Mouse (Mus musculus): ENCODE results near the gene Gm32742. TPM values are rescaled to one million over a fixed set of nuclear protein-coding genes. Genes with fewer than 3 reads are reported as not detected.

Gene Gm32742
- total RNA-seq (2021) = not detected
- long read RNA-seq, experiment 1 = 0 reads
- long read RNA-seq, experiment 2 = 0 reads

DNA sequence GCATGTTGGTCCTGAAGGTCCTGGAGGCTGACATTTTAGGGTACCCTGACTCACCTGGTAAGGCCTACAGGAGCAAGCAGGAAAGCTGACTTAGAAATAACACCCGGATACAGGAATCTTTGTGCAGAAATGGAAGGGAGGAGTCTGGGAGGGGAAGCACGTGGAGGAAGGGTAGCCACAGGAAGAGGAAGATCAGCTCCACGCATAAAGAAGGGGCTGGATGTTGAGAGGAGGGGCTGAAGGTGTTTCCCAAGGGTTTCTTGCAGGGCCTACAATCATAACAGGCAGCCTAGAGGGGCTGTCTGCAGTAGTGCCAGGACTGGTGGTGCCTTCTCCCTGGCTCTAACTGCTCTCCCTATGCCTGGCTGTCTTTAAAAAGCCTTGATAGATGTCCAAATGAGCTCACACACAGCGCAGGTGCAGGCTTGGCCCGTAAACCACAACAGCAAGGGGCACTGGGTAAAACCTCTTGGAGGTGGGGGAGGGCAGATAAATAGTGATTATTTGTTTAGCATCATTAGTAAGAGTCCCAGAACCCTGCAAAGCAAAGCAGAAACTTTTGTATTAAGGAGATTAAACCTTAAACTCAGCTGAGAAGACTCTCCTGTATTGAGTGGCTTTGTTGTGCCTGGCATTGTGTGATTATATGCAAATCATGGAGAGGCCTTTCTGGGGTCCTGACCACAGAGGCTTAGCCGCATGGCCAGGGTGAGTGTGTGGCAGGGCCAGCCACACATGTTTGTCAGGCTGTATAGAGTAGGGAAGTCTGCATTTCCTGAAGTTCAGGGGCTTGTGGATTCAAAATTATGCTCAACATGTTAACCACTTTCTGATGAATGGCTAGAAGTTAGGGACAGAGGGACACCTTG, at the start of gene Gm32742:
Gene Gm32742, minus strand, starts transcription at position 206 of the 869 bp plus-strand sequence.
- no peak for DNase-seq

DNA sequence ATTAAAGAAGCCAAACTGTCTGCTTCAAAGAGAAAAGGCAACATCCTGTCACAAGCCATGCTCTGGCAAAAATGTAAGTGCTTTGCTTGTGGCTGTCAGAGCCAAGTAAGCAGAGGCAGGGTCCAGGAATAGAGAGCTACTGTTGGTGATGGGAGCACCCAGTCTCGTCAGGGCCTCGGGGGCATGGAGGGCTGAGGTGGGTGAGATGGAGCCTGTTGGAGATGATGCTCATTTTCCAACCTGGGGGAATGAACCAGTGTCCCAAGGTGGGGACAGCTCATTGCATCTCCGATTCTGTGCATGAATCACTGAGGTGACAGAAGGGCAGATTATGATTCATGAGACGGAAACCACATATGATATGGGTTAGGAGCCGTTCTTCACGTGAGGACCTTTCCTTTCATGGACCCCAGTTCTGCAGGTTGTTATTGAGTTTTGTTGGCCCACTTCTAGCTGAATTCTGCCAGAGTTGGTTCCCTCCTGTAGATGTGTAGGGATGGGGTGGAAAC, 48.5 kb upstream of the Gm32742 start:
- DNase-seq = no peak

DNA sequence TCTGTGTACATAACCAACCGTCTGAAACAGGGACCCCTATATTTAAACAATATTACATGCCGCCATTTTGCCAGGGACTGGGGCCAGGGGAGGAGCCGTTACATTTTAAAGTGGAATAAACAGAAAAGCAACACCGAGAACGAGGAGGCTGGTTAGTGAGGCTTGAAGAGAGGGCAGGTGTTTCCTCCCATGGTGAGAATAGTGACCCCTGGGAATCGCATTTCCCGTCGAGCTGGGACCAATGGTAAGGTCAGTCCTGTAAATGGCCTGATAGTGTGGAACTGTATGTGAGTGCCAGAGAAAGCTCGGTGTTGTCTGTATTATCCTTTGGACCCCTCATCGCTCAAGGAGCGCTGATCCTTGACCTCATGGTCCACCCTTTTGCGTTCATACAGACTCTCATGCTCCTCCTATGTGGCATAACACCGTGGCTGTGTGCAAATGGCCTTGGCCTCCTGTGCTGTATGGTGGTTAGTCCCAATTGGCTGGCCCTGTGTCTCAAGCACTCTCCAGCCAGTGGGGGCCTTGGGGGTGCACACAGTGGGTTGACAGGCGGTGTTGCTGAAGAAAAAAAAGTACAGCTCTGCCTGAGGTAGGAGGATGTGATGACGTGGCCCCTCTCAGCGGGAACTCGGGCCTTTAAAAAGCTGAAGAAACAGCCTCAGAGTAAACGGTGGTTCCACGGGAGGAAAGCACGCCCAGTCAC, 47.9 kb upstream of the Gm32742 start, which contains the start of gene Pou2af1:
Gene Pou2af1, plus strand, starts transcription at position 686 of the 706 bp plus-strand sequence.
- no peak for DNase-seq

DNA sequence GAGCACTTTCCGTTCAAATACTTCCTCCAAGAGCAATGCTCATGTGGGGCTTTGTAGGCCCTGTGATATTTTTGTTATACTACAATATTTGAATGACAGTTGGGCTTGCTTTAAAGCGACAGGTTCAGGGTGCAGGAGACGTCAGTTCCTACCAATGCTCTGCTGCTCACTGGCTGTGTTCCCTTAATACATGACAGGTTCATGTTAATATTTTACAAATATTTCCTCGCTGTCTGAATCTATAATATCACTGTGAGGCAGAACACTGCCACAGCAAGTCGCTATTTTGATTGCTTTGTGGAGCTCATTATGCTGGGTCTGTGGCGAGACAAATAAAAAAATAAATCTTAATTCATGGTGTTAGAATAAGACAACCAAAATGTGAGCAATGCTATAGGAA, 45.9 kb upstream of the Gm32742 start:
- DNase-seq = no peak

DNA sequence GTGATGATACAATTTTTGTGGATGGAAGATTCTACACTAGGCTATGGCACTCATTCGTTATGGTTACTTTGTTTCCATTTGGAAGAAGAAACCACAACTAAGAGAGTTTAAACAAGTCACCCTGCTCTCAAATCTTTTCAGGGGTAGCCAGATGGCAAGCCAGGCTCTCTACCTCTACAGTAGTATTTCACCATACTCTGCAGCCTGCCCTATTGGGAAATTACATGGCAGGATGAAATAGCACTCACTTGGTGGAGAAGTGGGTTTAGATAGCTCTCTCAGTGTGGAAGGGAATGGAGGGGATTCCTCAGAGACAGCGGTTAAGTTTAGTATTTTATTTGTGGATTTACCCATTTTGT, 43.6 kb upstream of the Gm32742 start:
- no peak for DNase-seq

DNA sequence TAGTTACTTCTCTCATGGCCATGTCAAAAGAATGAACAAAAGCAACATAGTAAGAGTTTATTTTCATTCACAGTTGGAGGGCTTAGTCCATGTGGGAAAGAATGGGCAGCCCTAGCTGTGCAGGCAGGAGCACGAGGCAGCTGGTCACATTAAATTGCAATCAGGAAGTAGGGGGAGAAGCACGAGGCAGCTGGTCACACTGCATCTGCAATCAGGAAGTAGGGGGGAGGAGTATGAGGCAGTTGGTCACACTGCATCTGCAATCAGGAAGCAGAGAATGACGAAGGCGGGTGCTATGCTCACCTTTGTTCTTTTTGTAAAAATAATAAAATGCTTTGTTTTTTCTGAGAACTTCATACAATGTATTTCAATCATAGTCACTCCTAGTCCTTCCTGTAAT, 29.5 kb upstream of the Gm32742 start:
- no peak for DNase-seq

DNA sequence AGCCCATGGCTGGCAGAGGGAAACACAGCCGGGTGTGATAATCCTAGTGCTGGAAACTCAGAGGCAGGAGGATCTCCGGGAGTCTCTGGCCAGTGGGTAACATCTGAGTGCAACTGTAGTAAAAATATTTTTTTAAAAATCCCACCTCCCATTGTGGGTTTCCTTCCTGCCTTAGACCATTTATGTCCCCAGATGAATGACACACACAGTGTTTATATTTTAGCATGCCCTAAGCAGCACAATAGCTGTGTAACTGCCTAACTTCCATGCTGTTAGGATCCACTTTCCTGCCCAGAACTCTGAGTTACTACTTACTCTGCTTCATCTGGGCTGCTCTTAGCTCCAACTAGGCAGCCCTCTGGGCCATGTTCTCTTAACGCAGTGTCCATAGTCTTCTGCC, 25.3 kb upstream of the Gm32742 start:
- no peak for DNase-seq

DNA sequence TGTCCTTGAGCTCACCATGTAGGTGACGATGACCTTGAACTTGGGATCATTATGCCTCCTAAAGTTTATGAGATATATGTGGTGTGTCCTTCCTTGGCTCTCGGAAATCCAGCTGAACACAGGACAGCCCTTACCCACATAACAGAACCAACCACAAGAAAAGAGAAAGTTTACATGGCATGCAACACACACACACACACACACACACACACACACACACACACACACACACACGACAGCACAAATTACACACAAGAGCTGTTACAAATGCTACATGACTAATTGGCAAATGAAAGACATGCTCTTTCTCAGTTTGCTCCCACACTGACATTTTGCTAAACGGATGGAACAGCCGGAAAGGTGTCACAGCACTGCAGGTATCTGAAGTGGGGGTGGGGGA, 20.6 kb upstream of the Gm32742 start:
- DNase-seq = no peak

DNA sequence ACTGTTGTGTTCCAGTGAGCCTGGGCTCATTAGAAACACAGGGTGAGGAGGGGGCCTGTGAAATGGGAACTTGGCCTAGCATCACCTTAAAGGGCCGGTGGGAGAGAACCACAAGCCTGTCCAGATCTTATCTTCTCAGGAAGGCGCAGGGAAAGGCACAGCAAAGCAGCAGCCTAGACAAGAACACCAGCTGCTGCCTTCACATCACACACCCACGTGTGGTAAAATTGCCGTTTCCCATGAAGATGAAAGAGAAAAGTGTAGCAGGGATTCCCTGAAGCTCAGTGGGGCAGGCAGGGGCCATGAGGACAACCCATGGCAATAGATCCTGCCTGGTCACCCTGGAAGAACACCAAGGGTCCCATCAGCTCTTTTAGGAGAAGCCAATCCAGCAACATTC, 20.1 kb upstream of the Gm32742 start:
- DNase-seq = no peak

DNA sequence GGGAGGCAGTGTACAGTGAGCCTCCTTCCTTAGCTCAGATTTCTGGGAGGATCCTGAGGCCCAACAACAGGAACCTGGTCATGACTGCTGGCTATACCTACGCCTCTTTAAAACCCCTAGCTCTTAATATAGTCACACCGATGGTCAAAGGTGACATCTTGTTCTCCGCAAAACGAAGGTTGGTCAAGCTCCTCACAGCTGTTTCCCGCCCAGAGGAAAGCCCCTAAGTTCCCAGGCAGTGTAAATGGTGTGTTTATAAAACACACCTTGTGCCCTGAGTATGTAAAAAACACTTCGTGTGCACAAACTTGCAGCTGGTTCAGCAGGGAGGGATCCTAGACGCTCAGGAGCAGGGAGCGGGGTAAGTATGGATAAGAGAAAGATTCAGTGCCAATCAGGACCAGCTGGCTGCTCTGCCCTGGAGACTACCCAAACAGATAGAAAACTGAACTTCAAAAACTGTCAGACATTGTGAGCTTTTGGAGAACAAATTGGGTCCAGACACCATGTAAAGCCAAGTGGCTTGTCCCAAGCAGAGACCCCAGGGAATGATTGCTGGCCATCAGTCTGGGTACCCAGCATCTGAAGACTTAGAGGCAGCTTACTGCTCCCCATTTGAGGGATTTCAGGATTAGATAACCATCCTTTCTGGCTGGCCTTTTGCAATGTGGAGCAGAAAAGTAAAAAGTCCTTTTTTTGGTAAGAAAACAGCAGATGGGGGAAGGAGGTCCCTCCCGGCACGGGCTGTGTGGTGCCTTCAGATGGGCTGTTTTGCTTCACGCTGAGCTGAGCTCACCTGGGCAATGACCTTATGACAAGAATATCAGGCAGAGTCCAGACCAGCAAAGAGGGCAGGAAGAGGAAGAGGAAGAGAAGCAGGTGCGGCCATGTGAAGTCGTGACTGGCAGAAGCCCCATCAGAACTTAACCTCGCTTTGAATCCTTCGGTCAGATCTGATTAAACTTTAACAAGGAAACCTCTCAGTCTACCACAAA, 17.7 kb upstream of the Gm32742 start:
- no peak for DNase-seq

DNA sequence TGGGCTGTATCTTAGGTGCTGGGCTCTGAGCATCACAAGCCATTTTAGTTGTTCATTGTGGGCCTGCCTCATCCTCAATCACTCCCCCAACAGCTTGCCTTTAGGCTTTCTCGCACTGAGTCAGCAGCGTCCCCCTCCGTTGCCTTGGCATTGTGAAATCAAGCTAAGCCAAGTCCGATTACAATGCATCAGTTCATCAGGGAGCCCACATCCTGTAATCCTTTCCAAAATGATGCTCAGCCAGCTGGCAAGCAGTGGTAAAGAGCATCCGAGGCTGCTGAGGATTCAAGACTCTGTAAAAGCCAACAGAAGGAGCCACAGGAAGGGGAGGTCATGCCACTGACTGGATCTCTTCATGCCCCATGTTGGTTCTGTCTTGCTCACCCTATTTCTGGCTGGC, 15.3 kb upstream of the Gm32742 start:
- peak; percentile 46 for DNase-seq

DNA sequence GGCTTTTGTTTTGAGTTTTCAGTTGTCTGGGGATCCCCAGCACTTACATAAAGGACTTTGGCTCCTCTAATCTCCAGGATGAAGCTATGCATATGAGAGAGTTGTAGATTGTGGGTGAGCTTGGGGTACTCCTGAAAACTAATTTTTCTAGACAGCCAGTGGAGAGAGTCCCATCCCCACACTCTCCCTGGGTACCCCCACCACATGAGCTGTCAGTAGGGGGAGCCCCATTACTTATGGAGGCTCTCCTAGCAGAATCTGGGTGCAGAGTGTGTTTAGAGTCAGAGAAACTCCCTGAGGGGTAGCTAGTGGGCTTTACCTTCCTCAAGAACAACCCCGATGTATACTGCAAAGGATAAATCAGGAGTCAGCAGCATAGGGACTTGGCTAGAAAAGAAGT, 13.0 kb upstream of the Gm32742 start:
- no peak for DNase-seq

DNA sequence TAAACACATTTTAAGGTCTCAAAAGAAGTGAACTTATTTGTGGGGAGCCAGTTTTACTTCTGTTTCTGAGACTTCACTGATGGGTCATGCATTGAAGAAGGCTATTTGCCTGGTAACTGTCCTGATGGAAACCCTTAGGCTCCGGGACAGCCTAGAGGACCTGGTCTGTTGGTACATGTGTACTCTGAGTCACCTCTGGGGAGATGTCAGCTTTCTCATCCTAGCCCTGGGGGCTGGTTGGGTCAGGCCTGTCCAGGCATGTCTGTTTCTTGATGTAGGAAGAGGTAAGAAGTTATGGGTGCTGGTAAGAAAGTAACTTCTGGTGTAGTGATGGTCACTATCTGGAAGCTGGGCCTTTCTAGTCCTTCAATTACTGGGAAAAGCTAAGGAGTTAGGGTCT, 10.4 kb upstream of the Gm32742 start:
- no peak for DNase-seq

DNA sequence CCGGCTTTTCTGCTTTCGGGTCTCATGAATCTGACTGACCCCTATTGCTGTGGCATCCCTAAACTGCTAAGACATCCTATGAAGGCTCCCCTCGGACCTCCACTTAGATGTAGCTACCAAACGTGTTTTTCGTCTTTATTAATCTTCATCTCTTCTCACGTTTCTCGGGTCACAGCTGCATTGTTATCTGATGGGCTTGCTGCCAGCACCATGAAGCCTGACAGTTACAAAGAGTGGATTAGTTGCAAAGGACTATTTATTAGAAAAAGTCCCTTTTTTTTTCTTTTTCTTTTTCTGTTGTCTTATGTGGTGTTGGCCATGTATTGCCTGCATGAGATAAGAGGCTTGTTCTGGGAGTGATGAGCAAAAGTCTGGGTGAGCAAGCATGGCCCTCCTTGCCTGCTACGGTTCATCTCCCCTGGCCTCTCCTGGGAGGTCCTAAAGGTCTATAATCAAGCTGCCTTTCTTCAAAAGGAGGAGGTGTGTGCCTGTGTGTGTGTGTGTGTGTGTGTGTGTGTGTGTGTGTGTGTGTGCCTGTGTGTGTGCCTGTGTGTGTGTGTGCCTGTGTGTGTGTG, 9.7 kb upstream of the Gm32742 start:
- no peak for DNase-seq

DNA sequence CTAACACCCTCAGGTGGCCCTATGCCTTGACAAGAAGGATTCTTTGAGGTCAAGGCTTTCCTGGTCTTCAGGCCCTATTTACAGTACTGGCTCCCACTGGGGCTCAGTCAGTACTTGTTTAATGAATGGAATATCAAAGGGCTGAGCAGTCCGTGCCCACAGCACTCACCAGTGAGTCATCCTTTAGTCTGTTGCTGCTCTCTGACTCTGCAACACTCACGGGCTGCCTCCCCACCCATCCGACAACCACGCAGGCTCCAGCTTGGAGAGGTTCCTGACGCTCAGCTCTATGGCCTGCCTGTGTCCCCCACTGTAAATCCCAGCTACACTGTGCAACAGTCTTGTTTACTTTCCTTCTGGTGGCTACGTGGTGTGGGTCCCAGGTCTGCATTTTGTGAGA, 5.0 kb upstream of the Gm32742 start:
- DNase-seq = no peak

DNA sequence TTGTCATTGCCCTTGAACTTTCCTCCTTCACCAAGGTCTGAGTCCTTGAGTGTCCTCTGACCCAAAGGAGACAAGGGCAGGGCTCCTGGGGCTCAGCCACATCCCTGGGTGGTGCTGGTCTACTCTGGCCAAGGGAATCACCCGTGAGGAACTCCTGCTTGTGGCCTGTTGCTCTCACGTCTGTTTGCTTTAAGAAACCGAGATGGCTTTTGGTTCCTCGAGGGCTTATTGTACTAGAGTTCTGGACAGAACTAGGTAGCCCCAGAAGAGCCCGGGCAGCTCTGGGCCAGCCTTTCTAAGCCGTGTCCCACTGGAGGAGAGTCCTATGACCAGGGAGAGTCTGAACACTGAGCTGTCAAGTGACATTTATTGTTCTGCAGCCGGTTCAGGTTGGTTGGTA, 3.8 kb upstream of the Gm32742 start:
- no peak for DNase-seq

DNA sequence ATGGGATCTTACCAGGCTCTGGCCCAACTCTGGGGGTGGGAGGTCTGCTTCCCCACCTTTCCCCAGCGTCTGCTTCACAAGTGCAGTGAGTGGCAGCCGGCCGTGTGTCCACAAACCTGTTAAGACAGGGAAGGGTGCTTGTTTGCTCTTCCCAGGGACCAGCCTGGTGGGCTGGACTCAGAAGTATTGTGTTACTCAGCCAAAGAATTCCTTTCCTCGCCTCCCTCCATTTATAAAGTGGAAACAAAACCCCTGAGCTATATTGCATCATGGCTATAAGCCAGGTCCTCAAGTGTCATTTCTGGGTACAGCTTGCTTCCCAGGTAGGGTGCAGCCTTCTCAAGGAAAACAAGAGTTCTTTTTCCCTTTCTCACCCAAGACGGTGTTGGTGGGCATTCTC, 3.4 kb upstream of the Gm32742 start:
- DNase-seq = no peak

DNA sequence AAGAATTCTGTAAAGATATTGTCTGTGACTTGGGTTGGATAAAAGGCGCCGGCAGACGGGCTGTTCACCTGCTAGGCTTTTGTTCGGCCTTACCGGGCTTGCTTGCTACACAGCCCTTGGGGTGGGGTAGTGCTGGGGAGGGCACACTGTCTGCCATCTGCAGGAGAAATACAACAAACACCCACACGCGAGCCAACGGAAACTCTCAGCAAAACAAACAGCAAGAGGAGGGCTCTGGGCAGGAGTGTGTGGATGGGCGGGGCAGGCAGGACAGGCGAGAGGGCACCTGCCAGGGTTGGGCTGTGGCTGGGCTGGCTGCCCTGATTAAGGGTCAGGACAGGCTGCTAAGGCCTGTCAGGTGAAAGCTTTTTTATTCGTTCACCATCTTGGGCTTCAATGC, 2.6 kb upstream of the Gm32742 start:
- no peak for DNase-seq

DNA sequence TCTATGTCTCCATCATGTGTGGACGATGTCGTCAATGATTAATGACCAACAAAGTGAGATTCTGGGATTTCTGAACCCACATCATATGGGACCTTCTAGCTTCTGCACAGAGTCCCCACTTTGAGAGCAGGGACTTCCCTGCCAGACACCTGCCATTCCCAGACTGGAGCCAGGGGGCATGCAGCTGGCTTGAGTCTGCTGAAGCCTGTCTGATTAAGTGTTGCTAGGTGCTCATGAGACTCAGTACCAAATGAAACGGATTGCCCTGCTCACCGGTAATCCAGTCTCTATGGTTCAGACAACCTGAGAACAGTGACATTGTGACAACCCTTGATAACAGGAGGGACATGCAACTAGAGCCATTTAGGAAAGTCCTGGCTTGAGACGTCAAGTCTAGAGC, 1.3 kb downstream of the Gm32742 start:
- no peak for DNase-seq

DNA sequence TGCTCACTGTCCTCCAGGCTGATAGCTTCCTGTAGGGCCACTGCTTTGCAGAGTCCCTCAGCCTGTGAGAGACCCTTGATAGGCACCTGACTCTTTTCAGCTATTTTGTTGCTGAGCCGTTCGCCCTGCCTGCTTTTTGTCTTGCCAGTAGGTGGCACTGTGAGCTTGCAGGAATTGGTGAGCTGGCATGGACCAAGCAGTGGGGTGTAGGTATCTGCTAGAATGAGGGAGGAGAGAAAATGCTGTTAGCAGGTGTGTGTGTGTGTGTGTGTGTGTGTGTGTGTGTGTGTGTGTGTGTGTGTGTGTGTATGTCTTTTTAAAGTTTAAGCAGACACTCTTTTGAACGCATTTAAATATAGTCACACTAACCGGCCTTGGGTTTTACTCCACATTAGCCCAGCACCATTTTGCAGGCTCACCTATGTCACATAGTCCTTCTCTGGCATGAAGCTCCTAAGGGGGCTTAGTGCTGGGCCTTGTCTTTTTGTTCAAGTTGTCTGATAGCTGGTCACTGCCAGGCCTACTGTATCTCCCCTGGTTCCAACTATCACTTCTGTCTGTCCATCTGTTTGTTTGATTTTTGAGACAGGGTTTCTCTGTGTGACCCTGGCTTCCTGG, 3.4 kb downstream of the Gm32742 start:
- DNase-seq = peak; percentile 71

DNA sequence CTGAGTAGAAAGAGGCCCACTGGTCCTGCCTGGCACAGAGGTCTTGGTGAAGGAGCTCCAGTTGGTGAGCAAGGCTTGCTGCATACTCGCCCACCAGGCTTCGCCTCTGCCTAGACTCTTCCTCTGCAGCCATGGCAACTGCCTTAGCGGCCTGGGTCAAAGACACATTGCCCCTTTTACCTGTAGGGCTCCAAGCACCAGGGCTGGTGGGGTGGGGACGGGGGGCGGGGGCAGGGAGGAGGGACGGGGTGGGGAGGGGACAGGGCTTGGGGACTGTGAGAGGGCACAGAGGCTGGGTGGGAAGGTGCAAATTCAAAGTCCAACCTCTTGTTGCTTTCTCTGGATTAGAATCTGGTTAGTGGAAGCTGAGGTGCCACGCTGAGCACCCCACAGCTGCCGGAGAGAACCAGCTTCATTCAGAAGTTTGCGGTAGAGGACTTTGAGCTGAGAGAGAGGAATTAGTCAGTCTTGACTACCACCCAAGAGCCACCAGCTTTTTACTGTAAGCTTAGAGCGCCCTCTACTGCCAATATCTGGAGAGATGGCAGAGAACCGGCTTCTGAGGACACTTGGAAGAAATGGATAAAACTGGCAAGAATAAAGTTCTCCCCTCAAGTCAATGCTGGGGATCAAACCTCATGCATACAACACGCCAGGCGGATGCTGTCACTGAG, 13.1 kb downstream of the Gm32742 start:
- peak; percentile 52 for DNase-seq
